Mouse (Mus musculus): Measurements from ENCODE around the gene Ly6g5c.

DNA sequence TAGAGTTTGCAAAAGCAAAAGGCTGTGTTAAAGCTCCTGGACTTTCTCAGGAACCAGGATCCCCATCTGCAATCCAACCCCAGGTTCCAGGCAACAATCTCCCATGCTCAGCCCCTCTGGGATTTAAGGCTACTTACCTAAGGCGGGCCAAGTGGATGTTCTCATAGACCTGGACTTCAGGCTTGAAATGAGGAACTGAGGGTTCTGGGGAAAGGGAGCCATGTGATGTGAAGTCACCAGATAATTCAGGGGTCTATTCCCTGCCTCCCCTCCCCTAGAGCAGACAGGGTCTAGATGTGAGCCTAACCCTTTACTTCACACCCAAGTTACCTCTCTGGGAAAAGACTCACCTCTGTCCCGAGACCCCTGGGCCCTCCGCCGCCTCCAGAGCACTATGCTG is 27.4 kb upstream of the Ly6g5c start:
- no peak for TF ChIP-seq POLR2A (IDR thresholded peaks at IDR 0.05; ENCODE audit: insufficient read length, low read depth)
- TF ChIP-seq POLR2AphosphoS2 (IDR thresholded peaks at IDR 0.05; ENCODE audit: insufficient read length, low read depth), result no peak
- TF ChIP-seq MYOG (IDR thresholded peaks at IDR 0.05; ENCODE audit: control insufficient read depth in 1 of 3, insufficient read depth in 1 of 3, insufficient read length in 2 of 3, low read depth in 2 of 3), result no peak
- TF ChIP-seq E2F4 (IDR thresholded peaks at IDR 0.05; ENCODE audit: insufficient read depth), result no peak
- TF ChIP-seq TCF12 (IDR thresholded peaks at IDR 0.05; ENCODE audit: insufficient read depth, poor library complexity, severe bottlenecking), result no peak
- TF ChIP-seq USF1 (IDR thresholded peaks at IDR 0.05; ENCODE audit: low read depth), result no peak
- no peak for TF ChIP-seq MYOD1 (IDR thresholded peaks at IDR 0.05; ENCODE audit: control insufficient read depth in 1 of 3, insufficient read length in 2 of 3, low read depth in 2 of 3)
- TF ChIP-seq SRF (IDR thresholded peaks at IDR 0.05; ENCODE audit: control insufficient read depth, insufficient read length, low read depth), result no peak
- no peak for TF ChIP-seq CEBPB (IDR thresholded peaks at IDR 0.05; ENCODE audit: insufficient read depth, poor library complexity, severe bottlenecking)
- TF ChIP-seq TCF3 (IDR thresholded peaks at IDR 0.05; ENCODE audit: insufficient read length, low read depth), result no peak

All from myocyte (in vitro differentiated cells).